Mouse (Mus musculus): ENCODE results near the gene Wfdc1.

Wfdc1 gene

GRCm38 (mm10) chr8:119697163-119697562, 31.0 kb downstream of the Wfdc1 start:
- no peak for DNase-seq

GRCm38 (mm10) chr8:119698960-119699359, 32.8 kb downstream of the Wfdc1 start:
- DNase-seq = peak; percentile 53

DNA sequence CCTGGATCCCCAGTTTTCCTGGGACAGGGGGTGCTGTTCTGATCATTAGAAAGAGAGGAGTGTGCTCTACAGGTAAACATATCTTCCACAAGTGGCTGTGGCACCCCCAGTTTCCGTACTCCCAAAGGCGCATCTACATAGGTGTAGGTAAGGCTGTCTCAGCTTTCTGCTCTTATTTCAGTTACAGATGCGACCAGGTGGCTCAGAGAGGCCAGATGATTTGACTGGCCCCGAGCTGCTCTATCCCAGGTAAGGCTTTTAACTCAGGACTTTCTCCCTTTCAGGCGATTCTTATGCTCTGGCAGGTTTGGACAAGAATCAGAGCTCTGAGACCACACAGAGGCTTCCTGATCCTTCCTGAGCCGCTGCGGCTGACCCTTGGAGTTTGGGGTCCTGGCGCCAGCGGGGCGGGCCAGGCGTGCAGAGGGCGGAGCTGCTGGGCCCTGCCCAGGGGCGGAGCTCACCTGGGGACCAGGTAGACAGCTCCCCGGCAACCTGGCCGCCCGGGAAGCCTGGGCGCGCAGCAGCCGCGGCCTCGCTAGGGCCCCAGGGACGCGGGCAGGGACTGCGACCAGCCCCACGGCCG, 33.5 kb downstream of the Wfdc1 start, which contains the start of gene Atp2c2:
Gene Atp2c2, plus strand, starts transcription at position 461 of the 586 bp plus-strand sequence.
- no peak for DNase-seq

DNA sequence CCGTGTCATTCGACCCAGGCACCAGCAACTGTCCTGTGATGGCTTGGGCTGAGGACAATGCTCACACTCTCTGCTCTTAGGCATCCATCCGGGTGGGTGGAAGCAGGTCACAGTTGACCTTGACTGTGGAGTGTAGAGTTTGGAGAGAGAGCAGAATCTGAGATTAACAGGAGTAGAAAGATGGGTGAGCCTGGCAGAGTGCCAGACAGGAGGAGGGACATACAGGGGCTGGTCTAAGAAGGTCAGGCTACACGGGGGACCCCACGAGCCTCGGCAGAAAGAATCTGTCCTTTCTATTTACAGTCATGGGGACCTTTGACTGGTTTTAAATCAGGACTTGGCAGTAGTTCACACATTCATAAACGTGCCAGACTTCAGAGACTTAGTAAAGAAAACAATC, 36.8 kb downstream of the Wfdc1 start:
- no peak for DNase-seq

- no peak for DNase-seq
Measured at GRCm38 (mm10) chr8:119707146-119707545, 41.0 kb downstream of the Wfdc1 start.

GRCm38 (mm10) chr8:119708471-119708870, 42.3 kb downstream of the Wfdc1 start:
- no peak for DNase-seq

GRCm38 (mm10) chr8:119708878-119709702, 42.9 kb downstream of the Wfdc1 start:
- DNase-seq = no peak

GRCm38 (mm10) chr8:119709703-119710093, 43.5 kb downstream of the Wfdc1 start:
- DNase-seq = no peak

GRCm38 (mm10) chr8:119712226-119712625, 46.1 kb downstream of the Wfdc1 start:
- DNase-seq = no peak

DNA sequence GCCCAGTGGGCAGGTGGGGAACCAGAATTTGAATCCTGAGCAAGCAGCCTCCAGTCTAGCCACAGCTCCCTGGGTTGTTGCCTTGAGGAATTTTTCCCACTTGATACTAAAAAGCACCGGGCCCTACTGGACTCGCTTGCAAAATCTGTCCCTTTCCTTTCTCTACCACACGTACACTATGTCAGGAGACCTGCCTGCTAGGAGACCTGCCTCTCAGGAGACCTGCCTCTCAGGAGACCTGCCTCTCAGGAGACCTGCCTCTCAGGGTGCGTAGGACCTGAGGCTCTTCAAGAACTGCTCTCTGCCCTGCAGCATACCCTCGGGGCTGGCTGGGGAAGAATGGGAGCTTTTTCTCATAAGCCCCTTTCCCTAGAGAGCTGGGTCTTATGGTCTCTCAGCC, 47.3 kb downstream of the Wfdc1 start:
- no peak for DNase-seq

DNA sequence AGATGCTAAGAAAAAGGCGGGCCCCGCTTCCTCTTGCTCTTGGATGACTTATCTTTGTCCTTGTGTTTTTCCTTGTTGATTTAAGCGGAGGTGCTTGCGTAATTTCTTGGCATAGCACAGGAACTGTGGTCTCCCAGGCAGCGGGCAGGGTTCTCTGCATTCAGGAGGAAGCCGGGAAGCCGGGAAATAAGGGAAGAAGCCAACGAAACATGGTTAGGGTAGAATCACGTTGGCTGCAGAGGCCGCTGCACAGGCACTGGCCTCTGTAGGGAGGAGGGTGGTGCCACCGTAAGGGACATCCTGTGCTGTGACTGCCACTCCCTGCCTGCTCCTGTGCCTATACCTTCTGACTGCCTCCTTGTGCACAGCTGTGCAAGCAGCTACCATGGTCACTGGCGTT, 49.1 kb downstream of the Wfdc1 start:
- no peak for DNase-seq

DNA sequence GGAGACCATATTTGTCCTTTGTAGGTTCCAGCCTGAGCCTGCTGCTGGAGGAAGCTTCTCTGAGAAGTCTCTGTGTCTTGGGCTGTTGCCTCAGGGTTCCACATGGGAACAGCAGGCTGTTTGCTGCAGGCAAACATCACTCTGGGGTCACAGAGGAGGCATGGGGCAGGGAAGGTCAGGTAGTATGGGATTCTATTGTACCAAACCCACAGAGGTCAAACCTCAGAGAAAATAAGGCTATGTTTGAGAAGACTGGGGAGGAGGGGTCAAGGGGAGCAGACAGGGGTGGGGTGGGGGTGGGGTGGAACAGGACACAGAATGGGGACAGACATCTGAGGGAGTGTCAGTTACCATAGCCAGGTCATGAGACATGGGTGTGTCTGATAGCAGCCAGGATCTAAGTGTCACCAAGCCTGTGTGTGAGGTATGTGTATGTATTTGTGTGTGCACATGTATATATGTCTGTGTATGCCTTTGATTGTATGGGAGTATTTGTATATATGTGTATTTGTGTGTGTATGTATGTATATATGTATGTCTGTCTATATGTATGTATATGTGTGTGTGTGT, 50.6 kb downstream of the Wfdc1 start:
- DNase-seq = no peak

GRCm38 (mm10) chr8:119717765-119718164, 51.6 kb downstream of the Wfdc1 start:
- DNase-seq = no peak

- DNase-seq = peak; percentile 9
Measured at GRCm38 (mm10) chr8:119719011-119719501, 52.9 kb downstream of the Wfdc1 start.

DNA sequence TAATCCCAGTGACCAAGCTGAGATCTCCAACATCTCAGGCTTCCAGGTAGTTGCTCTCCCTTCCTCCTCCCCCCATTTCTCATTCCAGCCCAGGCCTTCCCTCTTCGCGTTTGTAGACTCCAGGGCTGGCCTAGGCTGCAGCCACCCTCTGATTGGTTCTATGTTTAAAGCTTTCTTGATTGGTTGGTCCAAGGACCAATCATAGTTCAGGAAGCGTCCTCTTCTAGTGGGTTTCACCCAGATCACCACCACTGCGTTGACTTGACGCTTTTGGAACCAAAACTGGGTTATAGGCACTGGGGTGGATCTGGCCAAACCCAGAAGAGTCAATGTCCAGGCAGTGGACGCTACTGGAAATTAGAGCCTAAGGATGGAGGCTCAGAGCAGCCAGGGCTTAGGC, 56.2 kb downstream of the Wfdc1 start:
- DNase-seq = no peak

GRCm38 (mm10) chr8:119723676-119724075, 57.5 kb downstream of the Wfdc1 start:
- no peak for DNase-seq

GRCm38 (mm10) chr8:119724596-119724995, 58.4 kb downstream of the Wfdc1 start:
- no peak for DNase-seq

GRCm38 (mm10) chr8:119727093-119727492, 60.9 kb downstream of the Wfdc1 start:
- no peak for DNase-seq

DNA sequence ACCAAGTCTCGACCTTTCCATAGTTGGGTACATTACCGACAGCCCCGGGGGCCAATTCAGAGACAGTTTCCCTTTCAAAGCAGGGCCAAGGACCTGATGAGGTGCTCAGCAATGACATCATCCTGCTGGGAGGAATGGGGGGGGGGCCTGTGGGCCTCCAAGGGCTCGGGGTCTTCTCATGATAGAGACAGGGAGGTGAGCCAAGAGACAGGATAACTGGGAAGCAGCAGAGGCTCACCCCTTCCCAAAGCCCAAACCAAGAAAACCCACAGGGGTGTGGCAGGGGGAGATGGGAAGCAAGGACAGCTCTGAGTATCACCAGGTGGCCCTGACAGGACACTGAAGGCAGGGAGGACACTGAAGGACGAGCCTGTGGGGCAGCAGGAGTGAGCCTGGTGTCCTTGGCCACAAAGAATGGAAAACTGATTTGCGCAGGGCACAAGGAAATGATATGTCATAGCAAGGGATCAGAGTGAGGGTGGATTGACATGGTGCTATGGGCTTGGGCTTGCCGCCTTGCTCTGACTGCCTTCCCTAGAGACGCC, 62.3 kb downstream of the Wfdc1 start:
- DNase-seq = no peak

GRCm38 (mm10) chr8:119732072-119732471, 65.9 kb downstream of the Wfdc1 start:
- DNase-seq = no peak

DNA sequence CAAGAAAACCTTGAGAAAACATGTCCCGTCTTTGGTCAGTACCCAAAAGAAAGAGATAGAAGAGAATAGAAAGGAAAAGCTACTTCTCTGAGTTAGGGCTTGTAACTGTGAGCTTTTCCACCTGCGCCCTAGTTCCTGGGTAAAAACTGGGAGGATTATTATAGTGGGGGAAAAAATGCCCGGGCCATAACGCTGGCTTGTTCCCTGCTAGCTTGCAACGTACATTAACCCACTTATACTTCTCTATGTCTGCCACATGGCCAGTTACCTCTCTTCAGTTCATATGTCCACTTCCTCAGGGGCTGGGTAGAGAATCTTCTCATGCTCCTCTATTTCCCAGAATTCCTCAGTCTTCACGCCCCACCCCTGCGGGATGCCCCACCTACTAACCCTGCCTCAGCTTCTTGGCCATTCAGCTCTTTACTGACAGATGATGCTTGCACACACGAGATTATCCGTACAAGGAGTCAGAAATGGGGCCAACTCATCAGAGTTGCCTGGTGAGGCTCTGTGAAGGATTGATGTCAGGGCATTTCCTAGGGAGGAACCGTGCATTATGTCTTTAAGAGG, 70.3 kb downstream of the Wfdc1 start:
- no peak for DNase-seq

GRCm38 (mm10) chr8:119737093-119737900, 71.1 kb downstream of the Wfdc1 start:
- no peak for DNase-seq

Measured in right cerebral cortex, postnatal 4 days (tissue).